Mouse (Mus musculus): ENCODE data around the gene Nup205.
"Not testable (repeated sequence)": the region's sequence is repeated elsewhere in the genome, so short reads cannot be mapped to it uniquely, and the experiment has no call there.

Gene Nup205

GRCm38 (mm10) chr6:35176979-35177649 is at the start of gene Nup205:
TSS of gene Nup205 (plus strand) at chr6:35177421.
- DNase-seq (ENCODE audit: low read depth, low spot score): peak; percentile 94

GRCm38 (mm10) chr6:35132806-35133205 is 44.4 kb upstream of the Nup205 start:
- DNase-seq (ENCODE audit: low read depth, low spot score): peak; percentile 15

GRCm38 (mm10) chr6:35133246-35133578 is 44.0 kb upstream of the Nup205 start:
- DNase-seq (ENCODE audit: low read depth, low spot score): no peak

DNA sequence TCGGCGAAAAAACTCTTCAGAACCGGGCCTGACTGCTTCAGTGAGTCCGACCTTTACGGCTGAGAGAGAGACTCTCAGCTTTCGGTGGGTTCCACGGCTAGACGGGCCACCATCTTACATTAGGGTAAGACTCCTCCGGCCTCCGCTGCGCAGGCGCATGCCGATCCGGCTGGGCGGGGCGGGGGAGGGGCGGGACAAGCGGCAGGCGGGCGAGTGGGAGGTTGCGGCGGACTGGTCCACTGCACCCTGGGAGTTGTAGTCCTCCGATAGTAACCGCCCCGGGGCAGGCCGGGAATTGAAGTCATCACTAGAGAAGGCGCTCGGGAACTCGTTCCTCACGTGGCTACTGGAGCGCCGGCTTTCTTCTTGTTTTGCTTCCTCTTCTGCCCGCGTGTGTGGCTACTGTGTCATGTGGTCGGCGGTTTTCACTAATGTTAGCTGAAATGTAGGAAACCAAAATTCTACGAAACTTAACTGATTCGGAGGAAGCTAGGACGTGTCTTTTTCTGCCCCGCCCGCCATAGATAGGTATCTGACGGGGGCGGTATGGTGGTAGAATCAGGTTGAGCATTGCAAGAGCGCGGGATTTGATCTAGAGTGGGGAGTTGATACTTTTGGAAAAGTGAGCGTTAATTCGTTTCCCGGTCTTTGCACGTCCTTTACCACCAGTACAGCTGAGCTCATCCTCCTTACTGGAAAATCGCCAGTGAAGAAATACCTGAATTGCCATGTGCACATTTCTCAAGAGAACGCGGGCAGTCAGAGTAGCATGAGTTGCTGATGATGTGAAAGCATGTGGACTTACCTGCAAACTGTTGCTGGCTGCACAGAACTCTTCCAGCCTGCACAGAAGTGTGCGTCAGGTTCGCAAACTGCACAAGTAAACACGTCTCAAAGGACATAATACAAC is 43.4 kb upstream of the Nup205 start, which contains the start of gene Cnot4:
Gene Cnot4, minus strand, starts transcription at position 146 of the 910 bp plus-strand sequence.
- DNase-seq (ENCODE audit: low read depth, low spot score): peak; percentile 100

DNA sequence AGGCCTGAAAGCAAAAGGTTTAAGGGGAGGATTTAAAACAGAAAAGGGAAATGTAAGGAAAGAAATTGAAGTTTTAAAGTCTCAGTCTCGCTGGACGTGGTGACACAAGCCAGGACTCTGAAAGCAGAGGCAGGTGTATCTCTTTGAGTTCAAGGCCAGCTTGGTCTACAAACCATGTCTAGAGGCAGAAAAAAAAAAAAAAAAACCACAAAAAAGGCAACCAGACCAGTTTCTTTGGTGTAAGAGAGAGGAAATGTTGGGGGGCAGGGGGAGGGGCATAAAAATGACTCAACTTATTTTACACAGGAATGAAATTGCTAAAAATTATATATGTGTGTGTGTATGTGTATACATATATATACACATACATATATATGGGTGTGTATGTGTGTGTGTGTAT is 42.4 kb upstream of the Nup205 start:
- no peak for DNase-seq (ENCODE audit: low read depth, low spot score)

- DNase-seq (ENCODE audit: low read depth, low spot score): peak; percentile 53
Measured at GRCm38 (mm10) chr6:35140351-35140750, 36.9 kb upstream of the Nup205 start.

GRCm38 (mm10) chr6:35145569-35145968 is 31.7 kb upstream of the Nup205 start:
- DNase-seq (ENCODE audit: low read depth, low spot score): peak; percentile 70

- no peak for DNase-seq (ENCODE audit: low read depth, low spot score)
Measured at GRCm38 (mm10) chr6:35147726-35148422, 29.3 kb upstream of the Nup205 start.

DNA sequence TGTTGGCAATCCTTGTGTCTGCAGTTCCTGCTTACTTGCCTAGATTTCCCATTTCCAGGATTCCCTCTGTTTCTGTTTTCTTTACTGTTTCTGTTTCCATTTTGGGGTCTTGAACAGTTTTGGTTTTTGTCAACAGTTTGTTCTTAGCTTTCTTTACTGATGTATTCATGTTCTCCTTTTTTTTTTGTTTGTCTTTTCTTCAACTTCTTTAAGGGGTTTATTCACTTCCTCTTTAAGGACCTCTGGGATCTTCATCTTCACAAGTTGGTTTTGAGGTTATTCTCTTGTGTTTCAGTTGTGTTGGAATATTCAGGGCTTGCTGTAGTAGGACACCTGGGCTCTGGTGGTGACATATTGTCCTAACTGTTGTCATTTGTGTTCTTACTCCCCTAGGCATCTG is 22.7 kb upstream of the Nup205 start:
- no peak for DNase-seq (ENCODE audit: low read depth, low spot score)

- DNase-seq (ENCODE audit: low read depth, low spot score): no peak
Measured at GRCm38 (mm10) chr6:35169250-35169649, 8.0 kb upstream of the Nup205 start.

DNA sequence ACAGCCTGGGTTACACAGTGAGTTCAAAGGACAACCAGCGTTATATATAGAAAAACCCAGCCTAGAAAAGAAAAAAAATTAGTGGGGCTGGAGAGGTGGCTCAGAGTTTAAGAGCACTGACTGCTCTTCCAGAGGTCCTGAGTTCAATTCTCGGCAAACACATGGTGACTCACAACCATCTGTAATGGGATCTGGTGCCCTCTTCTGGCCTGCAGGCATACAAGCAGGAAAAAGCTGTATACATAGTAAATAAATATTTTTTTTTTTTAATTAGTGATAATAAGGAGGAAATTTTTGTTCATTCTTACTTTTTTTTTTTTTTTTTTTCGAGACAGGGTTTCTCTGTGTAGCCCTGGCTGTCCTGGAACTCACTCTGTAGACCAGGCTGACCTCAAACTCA is 5.2 kb upstream of the Nup205 start:
- not testable (repeated sequence) for DNase-seq (ENCODE audit: low read depth, low spot score)

- DNase-seq (ENCODE audit: low read depth, low spot score): no peak
Measured at GRCm38 (mm10) chr6:35173181-35173580, 4.0 kb upstream of the Nup205 start.

DNA sequence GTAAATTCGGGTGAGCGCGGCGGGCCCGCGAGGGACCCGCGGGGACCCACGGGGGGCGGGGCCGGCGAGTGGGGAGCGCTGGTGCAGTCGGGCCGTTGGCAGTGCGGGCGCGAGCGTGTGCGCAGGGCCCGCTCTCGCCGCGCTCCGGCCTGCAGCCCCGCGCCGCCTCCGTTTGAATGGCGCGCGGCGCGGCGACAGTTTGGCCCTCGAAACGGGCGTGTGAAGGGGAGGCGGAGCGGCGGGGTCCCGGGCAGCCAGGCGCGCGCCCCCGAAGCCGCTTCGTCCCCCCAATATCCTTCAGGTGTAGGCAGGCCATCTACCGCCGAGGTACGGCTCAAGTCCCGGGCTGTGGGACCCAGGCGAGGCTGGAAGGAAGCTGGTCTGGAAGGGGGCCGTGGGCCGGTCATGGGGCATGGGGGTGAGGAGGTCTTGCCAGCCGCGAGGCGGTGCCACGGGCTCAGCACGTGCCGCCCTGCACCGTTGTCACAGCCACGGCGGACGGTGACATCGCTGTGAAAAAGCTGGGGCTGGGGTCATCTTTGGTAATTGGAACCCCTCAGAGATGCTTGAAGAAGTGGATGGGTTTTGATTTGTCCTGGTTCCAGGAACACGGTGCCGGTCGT is 540 bp downstream of the Nup205 start:
- DNase-seq (ENCODE audit: low read depth, low spot score): peak; percentile 82

GRCm38 (mm10) chr6:35179299-35179698 is 2.1 kb downstream of the Nup205 start:
- DNase-seq (ENCODE audit: low read depth, low spot score): not testable (repeated sequence)

- no peak for DNase-seq (ENCODE audit: low read depth, low spot score)
Measured at GRCm38 (mm10) chr6:35184781-35185180, 7.6 kb downstream of the Nup205 start.

DNA sequence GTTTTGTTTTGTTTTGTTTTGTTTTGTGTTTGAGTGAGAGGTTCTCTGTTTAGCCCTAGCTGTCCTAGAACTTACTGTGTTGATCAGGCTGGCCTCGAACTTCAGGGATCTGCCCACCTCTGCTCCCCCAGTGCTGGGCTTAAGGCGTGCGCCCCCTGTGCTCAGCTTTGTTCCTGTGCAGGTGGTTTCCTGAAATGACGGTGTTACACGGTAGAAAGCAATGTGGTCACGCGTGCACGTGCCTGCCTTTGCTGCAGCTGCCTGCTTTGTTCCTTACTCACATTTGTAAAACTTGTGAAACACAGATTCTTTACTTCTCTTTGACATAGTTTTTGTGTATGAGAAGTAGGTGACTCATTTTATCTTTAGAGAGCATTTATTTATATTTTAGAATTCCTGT is 14.0 kb downstream of the Nup205 start:
- peak; percentile 33 for DNase-seq (ENCODE audit: low read depth, low spot score)

DNA sequence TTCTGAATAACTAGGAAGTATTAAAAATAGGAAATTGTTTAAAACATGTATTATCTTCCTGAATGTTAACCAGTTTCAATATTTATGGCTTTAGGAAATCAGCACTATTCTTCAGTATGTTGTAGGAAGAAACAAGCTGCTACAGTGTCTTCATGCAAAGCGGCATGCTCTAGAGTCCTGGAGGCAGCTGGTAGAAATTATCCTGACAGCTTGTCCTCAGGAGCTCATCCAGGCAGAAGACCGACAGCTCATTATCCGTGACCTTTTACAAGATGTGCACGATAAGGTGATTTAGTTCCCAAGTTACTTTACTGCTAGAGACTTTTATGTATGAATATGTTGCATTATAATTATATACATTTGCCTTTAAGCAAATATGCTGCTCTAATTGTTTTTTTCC is 48.5 kb downstream of the Nup205 start:
- no peak for DNase-seq (ENCODE audit: low read depth, low spot score)

DNA sequence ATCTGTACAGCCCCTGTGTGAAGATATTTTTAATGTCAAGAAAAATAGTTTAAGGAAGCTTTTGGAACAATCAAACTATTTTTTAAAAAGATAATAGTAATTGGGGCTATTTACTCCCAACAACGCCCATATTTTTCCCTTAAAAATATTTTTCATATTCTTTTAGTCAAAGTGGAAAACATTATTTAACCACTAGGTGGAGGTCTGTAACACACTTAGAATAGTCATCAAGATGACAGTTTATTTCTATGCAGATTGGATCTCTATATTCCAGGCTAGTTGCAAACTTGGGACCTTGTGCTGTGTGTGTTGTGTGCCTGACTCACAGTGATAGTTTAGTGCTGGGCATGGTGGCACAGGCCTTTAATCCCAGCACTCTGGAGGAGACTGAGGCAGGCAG is 52.2 kb downstream of the Nup205 start:
- DNase-seq (ENCODE audit: low read depth, low spot score): no peak

DNA sequence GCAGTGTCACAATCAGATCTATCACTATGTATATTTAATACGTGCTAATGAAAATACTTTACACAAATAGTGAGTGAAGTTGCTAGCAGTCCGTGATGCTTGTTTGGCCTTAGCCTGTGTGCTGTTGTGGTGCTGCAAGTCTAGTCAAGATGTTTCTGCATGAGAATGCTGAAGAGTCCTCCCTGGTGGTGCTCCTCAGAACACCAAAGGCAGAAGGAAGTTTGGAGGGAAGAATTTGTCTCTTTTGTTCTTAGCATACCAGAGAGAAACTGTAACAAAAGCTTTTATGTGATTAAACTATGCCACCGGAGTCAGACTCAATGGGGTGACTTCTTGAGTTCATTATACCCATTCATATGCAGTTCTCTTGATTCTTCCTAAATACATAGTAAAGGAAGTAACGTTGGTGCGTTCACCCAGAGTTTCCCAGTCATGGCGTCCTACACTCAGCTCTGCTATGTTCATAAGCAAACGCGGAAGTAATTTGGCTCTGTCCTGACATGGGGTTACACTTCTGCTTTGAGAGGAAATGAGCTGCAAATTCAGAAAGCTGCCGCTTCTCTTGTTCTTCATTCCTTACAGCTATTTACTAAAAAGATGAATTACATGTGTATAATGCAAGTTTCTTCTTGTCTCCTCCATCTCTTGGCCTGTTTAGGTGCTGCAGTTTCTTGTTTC is 59.0 kb downstream of the Nup205 start:
- DNase-seq (ENCODE audit: low read depth, low spot score): peak; percentile 96

GRCm38 (mm10) chr6:35243252-35243651 is 66.0 kb downstream of the Nup205 start:
- DNase-seq (ENCODE audit: low read depth, low spot score): peak; percentile 79

- DNase-seq (ENCODE audit: low read depth, low spot score): peak; percentile 84
Measured at GRCm38 (mm10) chr6:35243989-35244388, 66.8 kb downstream of the Nup205 start.
